Mouse (Mus musculus) gastrocnemius, adult 18-20 months (tissue): ENCODE results near the gene Dnajc3. TPM values are rescaled to one million over a fixed set of nuclear protein-coding genes. Genes with fewer than 3 reads are reported as not detected.

Experiments
- DNase-seq: peaks from one replicate; pipeline ENCODE4 v3.0.0; 2021; ENCODE audit warnings: low spot score
- total RNA-seq, 2 experiments: library from RNA; stranded (reverse); gene quantifications; 2 replicates each; pipeline ENCODE4 v1.2.3; 2021

Gene Dnajc3
- total RNA-seq, 2 experiments from 2014 or later = 17.7 to 23.0 TPM

GRCm38 (mm10) chr14:118929779-118930178 is 8.0 kb upstream of the Dnajc3 start:
- no peak for DNase-seq

DNA sequence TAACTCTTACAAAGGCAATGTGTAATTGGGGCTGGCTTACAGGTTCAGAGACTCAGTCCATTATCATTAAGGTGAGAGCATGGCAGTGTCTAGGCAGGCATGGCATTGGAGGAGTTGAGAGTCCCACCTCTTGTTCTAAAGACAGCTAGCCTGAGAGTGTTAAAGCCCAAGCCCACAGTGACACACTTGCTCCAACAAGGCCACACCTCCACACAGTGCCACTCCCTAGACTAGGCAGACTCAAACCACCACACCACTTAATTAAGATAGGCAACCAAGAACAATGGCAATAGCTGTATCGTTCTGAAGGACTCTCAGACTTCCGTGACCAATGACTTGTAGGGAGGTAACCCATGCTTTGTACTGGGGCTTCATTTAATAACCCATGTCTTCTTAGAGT is 7.0 kb upstream of the Dnajc3 start:
- DNase-seq = no peak

- DNase-seq = no peak
Measured at GRCm38 (mm10) chr14:118931181-118931580, 6.6 kb upstream of the Dnajc3 start.

GRCm38 (mm10) chr14:118932956-118933355 is 4.8 kb upstream of the Dnajc3 start:
- no peak for DNase-seq

- DNase-seq = no peak
Measured at GRCm38 (mm10) chr14:118934686-118935085, 3.1 kb upstream of the Dnajc3 start.

- DNase-seq = no peak
Measured at GRCm38 (mm10) chr14:118936236-118936635, 1.5 kb upstream of the Dnajc3 start.

DNA sequence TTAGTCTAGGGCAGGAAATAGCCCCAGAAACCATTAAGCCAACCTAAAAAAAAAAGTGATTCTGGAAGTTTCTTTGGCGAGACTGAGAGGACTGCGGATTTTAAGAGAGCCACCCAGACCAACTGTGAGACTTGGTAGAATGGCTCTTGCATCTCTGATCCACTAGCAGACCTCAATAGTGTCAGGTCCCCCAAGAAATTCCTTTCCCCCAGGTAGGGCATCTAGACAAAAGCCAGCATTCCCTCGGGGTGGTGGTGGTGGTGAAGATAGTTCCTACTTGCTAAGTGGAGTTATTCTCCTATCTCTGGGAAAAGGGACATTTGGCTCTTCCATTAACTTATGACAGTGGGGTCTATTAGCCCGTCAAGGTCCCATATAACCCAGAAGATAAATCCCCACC is 824 bp upstream of the Dnajc3 start:
- no peak for DNase-seq

DNA sequence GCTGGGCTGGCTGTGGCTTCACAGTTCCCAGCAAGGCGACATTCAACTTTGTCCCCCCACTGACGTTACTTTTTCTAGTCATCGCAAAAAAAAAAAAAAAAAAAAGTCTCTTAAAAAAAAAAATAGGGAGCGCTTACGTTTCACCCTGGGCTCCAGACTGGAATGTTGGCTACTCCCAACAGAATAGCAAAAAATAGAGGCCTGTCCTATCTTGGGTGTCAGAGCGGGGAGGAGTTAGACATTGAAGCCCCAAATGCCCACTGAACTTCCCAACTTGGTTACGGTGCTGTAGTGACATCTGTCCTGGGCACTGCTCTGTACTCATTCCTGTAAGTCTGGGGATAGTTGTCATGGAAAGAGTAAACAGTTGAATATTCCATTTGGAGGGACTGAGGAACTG is 775 bp downstream of the Dnajc3 start:
- DNase-seq = peak; percentile 30

GRCm38 (mm10) chr14:118940796-118941495 is 3.2 kb downstream of the Dnajc3 start:
- no peak for DNase-seq

- no peak for DNase-seq
Measured at GRCm38 (mm10) chr14:118942076-118942475, 4.3 kb downstream of the Dnajc3 start.

DNA sequence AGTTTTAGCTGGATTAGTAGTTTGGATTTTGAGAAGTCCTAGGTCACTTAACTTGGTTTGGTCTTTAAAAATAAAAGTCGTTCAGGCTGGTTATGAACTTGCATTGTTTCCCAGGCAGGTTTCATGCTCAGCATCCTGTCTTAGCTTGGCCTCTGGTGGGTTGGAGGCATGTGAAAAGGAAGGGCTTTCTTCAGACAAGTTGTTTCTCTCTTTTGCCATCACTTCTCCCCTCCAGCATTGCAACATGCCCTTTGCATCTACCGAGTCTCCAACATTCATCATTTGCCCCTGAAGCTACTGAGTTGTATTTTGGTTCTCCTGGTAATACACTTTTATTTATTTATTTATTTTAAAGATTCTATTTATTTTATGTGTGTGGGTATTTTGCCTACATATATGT is 6.9 kb downstream of the Dnajc3 start:
- no peak for DNase-seq

GRCm38 (mm10) chr14:118948841-118949240 is 11.1 kb downstream of the Dnajc3 start:
- no peak for DNase-seq

- peak; percentile 12 for DNase-seq
Measured at GRCm38 (mm10) chr14:118951912-118952583, 14.3 kb downstream of the Dnajc3 start.

DNA sequence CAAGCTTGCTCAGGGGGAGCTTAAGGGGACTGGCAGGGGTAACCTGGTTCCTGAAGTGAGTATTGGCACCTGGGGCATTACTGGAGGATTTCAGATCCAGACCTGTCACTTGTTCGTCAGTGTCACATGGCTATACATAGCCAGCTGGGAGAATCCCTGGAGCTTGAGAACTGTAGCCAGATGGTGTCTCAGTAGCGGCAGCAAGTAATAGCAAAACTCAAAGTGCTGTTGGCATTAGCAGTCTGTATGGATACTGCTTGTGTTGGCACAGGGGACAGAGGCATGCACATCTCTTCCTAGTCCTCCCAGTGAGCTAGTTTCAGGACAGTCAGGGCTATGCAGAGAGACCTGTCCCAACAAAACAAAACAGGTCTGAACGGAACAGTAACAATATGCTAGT is 20.2 kb downstream of the Dnajc3 start:
- no peak for DNase-seq

DNA sequence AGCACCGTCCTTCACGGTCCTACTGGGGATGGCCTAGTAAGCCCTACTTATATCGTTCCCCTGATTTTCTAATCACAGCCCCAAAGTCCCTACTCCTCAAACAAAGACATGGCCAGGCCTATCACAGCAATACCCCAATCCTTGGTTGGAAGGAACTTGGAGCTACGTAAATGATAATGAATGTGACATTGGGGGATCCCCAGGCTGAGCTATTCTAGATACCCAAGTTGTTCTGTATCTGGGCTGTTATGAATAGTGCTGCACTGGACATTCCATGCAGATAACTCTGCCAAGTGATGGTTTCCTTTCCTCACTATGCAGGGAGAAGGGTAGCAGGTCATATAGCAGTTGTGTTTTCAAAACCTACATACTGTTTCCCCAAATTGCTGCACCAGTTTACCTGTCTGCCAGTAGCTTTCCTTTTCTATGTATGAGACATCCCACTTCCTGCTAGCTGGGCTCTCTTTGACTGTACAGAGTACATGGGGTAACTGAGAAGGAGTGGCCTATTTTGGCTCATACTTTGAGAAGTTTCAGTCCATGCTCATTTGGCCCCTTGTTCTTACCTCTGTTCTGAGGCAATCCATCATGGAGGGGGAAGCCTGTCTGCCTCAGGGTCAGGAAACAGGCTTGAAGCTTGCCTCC is 27.7 kb downstream of the Dnajc3 start:
- no peak for DNase-seq

GRCm38 (mm10) chr14:118967646-118968045 is 29.9 kb downstream of the Dnajc3 start:
- DNase-seq = no peak

GRCm38 (mm10) chr14:118972268-118972667 is 34.5 kb downstream of the Dnajc3 start:
- no peak for DNase-seq

DNA sequence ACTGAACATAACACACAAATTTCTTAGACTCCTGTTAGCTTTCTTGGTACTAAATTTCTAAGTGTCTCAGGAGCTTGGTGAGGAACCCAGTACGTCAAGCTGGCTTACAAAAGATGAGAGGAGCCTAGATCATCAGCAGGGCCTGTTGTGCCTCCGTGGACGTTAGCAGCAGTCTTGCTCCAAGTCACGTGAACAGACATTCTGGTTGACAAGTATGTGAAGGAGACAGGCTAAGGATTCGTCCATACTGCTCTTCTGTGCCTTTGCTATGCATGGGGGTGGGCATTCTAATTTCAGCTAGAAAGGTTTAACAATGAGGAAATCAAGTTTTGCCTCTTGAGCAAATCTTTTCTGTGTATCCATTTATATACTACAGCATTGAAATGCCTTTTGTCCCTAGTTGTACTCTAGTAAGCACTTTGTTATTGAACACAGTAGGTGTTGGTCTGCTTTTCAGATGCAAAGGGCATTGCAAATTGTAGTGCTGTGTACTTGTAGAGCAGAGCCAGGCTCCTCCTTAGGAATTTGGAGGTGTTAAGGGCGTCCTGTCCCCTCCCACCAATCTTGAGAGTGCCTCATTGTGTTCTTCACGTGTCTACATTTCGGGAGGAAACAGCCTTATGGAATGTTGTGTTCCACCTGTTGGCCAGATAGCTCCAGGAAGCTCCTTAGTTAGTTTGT is 39.5 kb downstream of the Dnajc3 start:
- no peak for DNase-seq

DNA sequence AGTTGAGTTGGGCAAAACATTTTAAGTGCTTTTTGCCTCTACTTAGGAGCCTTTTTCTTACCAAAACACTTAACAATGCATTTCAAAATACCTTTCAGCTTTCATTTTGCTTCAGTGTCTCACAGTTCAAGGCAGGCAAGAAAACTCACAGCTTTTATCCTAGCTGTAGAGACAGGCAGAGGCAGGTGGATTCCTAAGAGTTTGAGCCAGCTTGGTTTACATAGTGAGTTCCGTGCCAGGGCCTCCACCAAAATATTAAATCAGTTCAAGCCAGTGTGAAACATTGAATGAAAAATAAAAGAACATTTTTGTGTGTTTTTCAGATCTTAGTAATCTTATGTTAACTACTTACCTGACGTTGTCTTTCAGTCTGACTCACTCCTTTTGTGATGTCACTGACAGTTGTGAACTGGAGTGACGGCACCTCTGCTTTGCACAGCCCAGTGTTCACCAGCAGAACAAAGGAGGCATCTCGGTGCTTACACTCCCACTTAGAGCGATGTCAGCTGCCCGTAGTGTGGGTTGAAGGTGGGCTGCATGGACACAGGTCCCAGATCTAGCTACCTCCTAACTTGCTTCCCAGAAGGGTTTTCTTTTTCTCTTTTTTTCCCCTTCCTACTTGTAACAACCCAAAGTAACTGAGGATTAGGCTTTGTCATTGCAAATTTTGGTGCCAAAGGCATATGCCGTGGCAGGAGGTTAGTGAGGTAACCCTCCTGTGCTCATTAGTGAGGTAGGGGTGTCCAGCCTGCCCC is 42.0 kb downstream of the Dnajc3 start:
- no peak for DNase-seq

DNA sequence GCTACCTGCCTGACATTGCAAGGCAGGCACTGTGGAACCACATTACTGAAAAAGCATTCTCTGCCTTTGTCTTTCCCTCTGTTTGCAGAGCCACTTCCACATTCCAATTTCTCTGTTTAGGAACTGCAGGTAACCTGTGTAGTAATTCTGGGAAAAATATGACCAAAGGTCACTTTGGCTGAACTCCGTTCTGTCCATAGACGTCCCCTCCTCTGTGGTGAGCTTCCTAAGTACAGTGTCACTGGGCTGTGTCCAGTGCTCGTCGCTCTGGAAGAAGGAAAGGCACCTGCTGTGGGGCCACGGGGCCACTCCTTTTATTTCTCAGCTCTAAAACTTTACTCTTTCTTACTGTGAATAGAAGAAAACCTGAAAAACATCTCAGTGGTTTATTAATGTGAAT is 42.6 kb downstream of the Dnajc3 start:
- no peak for DNase-seq

- DNase-seq = no peak
Measured at GRCm38 (mm10) chr14:118980890-118981289, 43.1 kb downstream of the Dnajc3 start.
